Mouse (Mus musculus): ENCODE measurements around the gene Stim2. TPM values are rescaled to one million over a fixed set of nuclear protein-coding genes. Genes with fewer than 3 reads are reported as not detected.

The Stim2 gene
- polyA plus RNA-seq, 1 experiment from 2014 or later = 23.0 TPM

- no peak overlapping the region for H3K9ac ChIP-seq (ENCODE audit: low read depth, low read length)
- peaks cover 3% of the 10 kb centered on the region; the same call in 1 of the 2 replicates for H3K36me3 ChIP-seq (ENCODE audit: control insufficient read depth, insufficient read depth, low read length)
- no peaks in the 10 kb centered on the region for H3K27me3 ChIP-seq (replicated peaks; ENCODE audit: control insufficient read depth, insufficient read depth, low read length)
- H3K27ac ChIP-seq (ENCODE audit: low read depth, low read length) = no peak overlapping the region
- WGBS = 79% methylated on average over 5 of the region's 5 CpGs
- H3K4me3 ChIP-seq (ENCODE audit: low read length) = no peak overlapping the region
- no peak overlapping the region for H3K4me2 ChIP-seq (ENCODE audit: low read length)
- no peaks in the 10 kb centered on the region for H3K4me1 ChIP-seq (ENCODE audit: control insufficient read depth, insufficient read depth, low read depth, low read length)
- no peak for ATAC-seq
- H3K9me3 ChIP-seq (ENCODE audit: control insufficient read depth, low read length) = no peaks in the 10 kb centered on the region
Measured at GRCm38 (mm10) chr5:54049940-54050339, 51.6 kb downstream of the Stim2 start.

GRCm38 (mm10) chr5:54051056-54051455, 52.8 kb downstream of the Stim2 start:
- no peak overlapping the region for H3K4me2 ChIP-seq (ENCODE audit: low read length)
- WGBS = 86% methylated on average over 3 of the region's 3 CpGs
- H3K4me1 ChIP-seq (ENCODE audit: control insufficient read depth, insufficient read depth, low read depth, low read length) = no peaks in the 10 kb centered on the region
- H3K36me3 ChIP-seq (ENCODE audit: control insufficient read depth, insufficient read depth, low read length) = peaks cover 6% of the 10 kb centered on the region; the same call in 1 of the 2 replicates
- no peak overlapping the region for H3K4me3 ChIP-seq (ENCODE audit: low read length)
- no peak for ATAC-seq
- H3K27me3 ChIP-seq (replicated peaks; ENCODE audit: control insufficient read depth, insufficient read depth, low read length) = no peaks in the 10 kb centered on the region
- no peaks in the 10 kb centered on the region for H3K9me3 ChIP-seq (ENCODE audit: control insufficient read depth, low read length)
- no peak overlapping the region for H3K27ac ChIP-seq (ENCODE audit: low read depth, low read length)
- H3K9ac ChIP-seq (ENCODE audit: low read depth, low read length) = no peak overlapping the region

- H3K36me3 ChIP-seq (ENCODE audit: control insufficient read depth, insufficient read depth, low read length) = peaks cover 6% of the 10 kb centered on the region; the same call in 1 of the 2 replicates
- no peaks in the 10 kb centered on the region for H3K4me1 ChIP-seq (ENCODE audit: control insufficient read depth, insufficient read depth, low read depth, low read length)
- H3K27ac ChIP-seq (ENCODE audit: low read depth, low read length) = no peak overlapping the region
- H3K27me3 ChIP-seq (replicated peaks; ENCODE audit: control insufficient read depth, insufficient read depth, low read length) = no peaks in the 10 kb centered on the region
- no peak overlapping the region for H3K4me2 ChIP-seq (ENCODE audit: low read length)
- WGBS = 93% methylated on average over 6 of the region's 6 CpGs
- H3K9me3 ChIP-seq (ENCODE audit: control insufficient read depth, low read length) = no peaks in the 10 kb centered on the region
- ATAC-seq = no peak
- H3K4me3 ChIP-seq (ENCODE audit: low read length) = no peak overlapping the region
- H3K9ac ChIP-seq (ENCODE audit: low read depth, low read length) = no peak overlapping the region
Measured at GRCm38 (mm10) chr5:54052205-54052604, 53.9 kb downstream of the Stim2 start.

GRCm38 (mm10) chr5:54053673-54054366, 55.5 kb downstream of the Stim2 start:
- 90% methylated on average over 7 of the region's 7 CpGs for WGBS

GRCm38 (mm10) chr5:54056266-54056665, 58.0 kb downstream of the Stim2 start:
- H3K36me3 ChIP-seq (ENCODE audit: control insufficient read depth, insufficient read depth, low read length) = peaks cover 6% of the 10 kb centered on the region; the same call in 1 of the 2 replicates
- H3K9ac ChIP-seq (ENCODE audit: low read depth, low read length) = no peak overlapping the region
- no peak overlapping the region for H3K4me2 ChIP-seq (ENCODE audit: low read length)
- no peaks in the 10 kb centered on the region for H3K4me1 ChIP-seq (ENCODE audit: control insufficient read depth, insufficient read depth, low read depth, low read length)
- 96% methylated on average over 6 of the region's 6 CpGs for WGBS
- no peaks in the 10 kb centered on the region for H3K27me3 ChIP-seq (replicated peaks; ENCODE audit: control insufficient read depth, insufficient read depth, low read length)
- ATAC-seq = no peak
- no peaks in the 10 kb centered on the region for H3K9me3 ChIP-seq (ENCODE audit: control insufficient read depth, low read length)
- H3K27ac ChIP-seq (ENCODE audit: low read depth, low read length) = no peak overlapping the region
- no peak overlapping the region for H3K4me3 ChIP-seq (ENCODE audit: low read length)

More at GRCm38 (mm10) chr5:54053673-54054366, 55.5 kb downstream of the Stim2 start:
- Histone ChIP-seq H3K4me1 (ENCODE audit: control insufficient read depth, insufficient read depth, low read depth, low read length) (no peaks in the 10 kb centered on the region), H3K9me3 (ENCODE audit: control insufficient read depth, low read length) (no peaks in the 10 kb centered on the region), H3K4me3 (ENCODE audit: low read length) (no peak overlapping the region), H3K27ac (ENCODE audit: low read depth, low read length) (no peak overlapping the region), H3K9ac (ENCODE audit: low read depth, low read length) (no peak overlapping the region), H3K4me2 (ENCODE audit: low read length) (no peak overlapping the region), H3K36me3 (ENCODE audit: control insufficient read depth, insufficient read depth, low read length) (peaks cover 6% of the 10 kb centered on the region; the same call in 1 of the 2 replicates), H3K27me3 (replicated peaks; ENCODE audit: control insufficient read depth, insufficient read depth, low read length) (no peaks in the 10 kb centered on the region)
- ATAC-seq = no peak

GRCm38 (mm10) chr5:54059998-54060397, 61.7 kb downstream of the Stim2 start:
- Histone ChIP-seq H3K27ac (ENCODE audit: low read depth, low read length) (no peak overlapping the region), H3K9ac (ENCODE audit: low read depth, low read length) (no peak overlapping the region), H3K4me3 (ENCODE audit: low read length) (no peak overlapping the region), H3K4me1 (ENCODE audit: control insufficient read depth, insufficient read depth, low read depth, low read length) (no peaks in the 10 kb centered on the region), H3K9me3 (ENCODE audit: control insufficient read depth, low read length) (no peaks in the 10 kb centered on the region), H3K4me2 (ENCODE audit: low read length) (no peak overlapping the region), H3K36me3 (ENCODE audit: control insufficient read depth, insufficient read depth, low read length) (peaks cover 2% of the 10 kb centered on the region; the same call in 1 of the 2 replicates), H3K27me3 (replicated peaks; ENCODE audit: control insufficient read depth, insufficient read depth, low read length) (no peaks in the 10 kb centered on the region)
- no peak for ATAC-seq
- 93% methylated on average over 6 of the region's 6 CpGs for WGBS

GRCm38 (mm10) chr5:54062079-54062478, 63.8 kb downstream of the Stim2 start:
- Histone ChIP-seq H3K27me3 (replicated peaks; ENCODE audit: control insufficient read depth, insufficient read depth, low read length) (no peaks in the 10 kb centered on the region), H3K36me3 (ENCODE audit: control insufficient read depth, insufficient read depth, low read length) (no peaks in the 10 kb centered on the region), H3K27ac (ENCODE audit: low read depth, low read length) (no peak overlapping the region), H3K9ac (ENCODE audit: low read depth, low read length) (no peak overlapping the region), H3K9me3 (ENCODE audit: control insufficient read depth, low read length) (no peaks in the 10 kb centered on the region), H3K4me3 (ENCODE audit: low read length) (no peak overlapping the region), H3K4me1 (ENCODE audit: control insufficient read depth, insufficient read depth, low read depth, low read length) (no peaks in the 10 kb centered on the region), H3K4me2 (ENCODE audit: low read length) (no peak overlapping the region)
- 78% methylated on average over 7 of the region's 7 CpGs for WGBS
- no peak for ATAC-seq

GRCm38 (mm10) chr5:54067591-54067990, 69.3 kb downstream of the Stim2 start:
- ATAC-seq = no peak
- Histone ChIP-seq H3K4me1 (ENCODE audit: control insufficient read depth, insufficient read depth, low read depth, low read length) (no peaks in the 10 kb centered on the region), H3K9me3 (ENCODE audit: control insufficient read depth, low read length) (no peaks in the 10 kb centered on the region), H3K36me3 (ENCODE audit: control insufficient read depth, insufficient read depth, low read length) (no peaks in the 10 kb centered on the region), H3K27me3 (replicated peaks; ENCODE audit: control insufficient read depth, insufficient read depth, low read length) (no peaks in the 10 kb centered on the region), H3K27ac (ENCODE audit: low read depth, low read length) (no peak overlapping the region), H3K4me3 (ENCODE audit: low read length) (no peak overlapping the region), H3K9ac (ENCODE audit: low read depth, low read length) (no peak overlapping the region), H3K4me2 (ENCODE audit: low read length) (no peak overlapping the region)
- 92% methylated on average over 3 of the region's 3 CpGs for WGBS

GRCm38 (mm10) chr5:54070549-54070948, 72.2 kb downstream of the Stim2 start:
- Histone ChIP-seq H3K36me3 (ENCODE audit: control insufficient read depth, insufficient read depth, low read length) (no peaks in the 10 kb centered on the region), H3K4me2 (ENCODE audit: low read length) (no peak overlapping the region), H3K4me3 (ENCODE audit: low read length) (no peak overlapping the region), H3K27ac (ENCODE audit: low read depth, low read length) (no peak overlapping the region), H3K9me3 (ENCODE audit: control insufficient read depth, low read length) (no peaks in the 10 kb centered on the region), H3K27me3 (replicated peaks; ENCODE audit: control insufficient read depth, insufficient read depth, low read length) (no peaks in the 10 kb centered on the region), H3K9ac (ENCODE audit: low read depth, low read length) (no peak overlapping the region), H3K4me1 (ENCODE audit: control insufficient read depth, insufficient read depth, low read depth, low read length) (peaks cover 3% of the 10 kb centered on the region)
- WGBS = 81% methylated on average over 2 of the region's 2 CpGs
- ATAC-seq = no peak

Data from hindbrain, embryonic 16.5 days (tissue).